Mouse (Mus musculus): ENCODE measurements around the gene Hist2h3c1. TPM values are rescaled to one million over a fixed set of nuclear protein-coding genes. Genes with fewer than 3 reads are reported as not detected.
A peak's percentile ranks its signal among the peaks of the same experiment; 100 is the strongest.
"Not testable (repeated sequence)": the region's sequence is repeated elsewhere in the genome, so short reads cannot be mapped to it uniquely, and the experiment has no call there.

Gene Hist2h3c1
- total and polyA plus RNA-seq, 2 experiments from 2014 or later, result 0.32 TPM; not detected in 1

- Histone ChIP-seq H3K36me3 (ENCODE audit: insufficient read depth, low read length) (no peaks in the 10 kb centered on the region), H3K27ac (ENCODE audit: low read depth, low read length) (no peak overlapping the region), H3K4me1 (ENCODE audit: insufficient read depth, low read length) (no peaks in the 10 kb centered on the region), H3K9me3 (ENCODE audit: low read length) (no peaks in the 10 kb centered on the region), H3K4me2 (ENCODE audit: low read depth, low read length, poor library complexity, severe bottlenecking) (no peak overlapping the region), H3K9ac (replicated peaks; ENCODE audit: low read length, poor library complexity, severe bottlenecking) (no peak overlapping the region), H3K27me3 (ENCODE audit: insufficient read depth, low read length) (0 out of 2 replicates have a peak, but pooled peaks cover under 1% of the 10 kb centered on the region), H3K4me3 (ENCODE audit: low read depth, low read length) (no peak overlapping the region)
- TF ChIP-seq CTCF (IDR thresholded peaks at IDR 0.05), result peak; percentile 47
- ATAC-seq (ENCODE audit: low FRiP score) (no peak), DNase-seq (ENCODE audit: low spot score) (no peak)
- 17% methylated on average over 15 of the region's 15 CpGs for WGBS
Measured at GRCm38 (mm10) chr3:96209242-96209641, 37.2 kb upstream of the Hist2h3c1 start.

- Histone ChIP-seq H3K4me1 (ENCODE audit: insufficient read depth, low read length) (peaks cover 4% of the 10 kb centered on the region; the same call in 1 of the 2 replicates), H3K27ac (ENCODE audit: low read depth, low read length) (peak overlapping the region; percentile 91), H3K4me3 (ENCODE audit: low read depth, low read length) (peak overlapping the region; percentile 51), H3K27me3 (ENCODE audit: insufficient read depth, low read length) (0 out of 2 replicates have a peak, but pooled peaks cover 4% of the 10 kb centered on the region), H3K36me3 (ENCODE audit: insufficient read depth, low read length) (no peaks in the 10 kb centered on the region), H3K9me3 (ENCODE audit: low read length) (no peaks in the 10 kb centered on the region), H3K4me2 (ENCODE audit: low read depth, low read length, poor library complexity, severe bottlenecking) (peak overlapping the region; percentile 64), H3K9ac (replicated peaks; ENCODE audit: low read length, poor library complexity, severe bottlenecking) (peak overlapping the region; percentile 37)
- WGBS, result 0% methylated on average over 12 of the region's 12 CpGs
- peak; percentile 42 for TF ChIP-seq CTCF (IDR thresholded peaks at IDR 0.05)
- DNase-seq (ENCODE audit: low spot score) (peak; percentile 30), ATAC-seq (ENCODE audit: low FRiP score) (peak; percentile 32; the same call in 1 of the 2 replicates)
Measured at GRCm38 (mm10) chr3:96219191-96219641, 27.3 kb upstream of the Hist2h3c1 start.

- H3K9ac ChIP-seq (replicated peaks; ENCODE audit: low read length, poor library complexity, severe bottlenecking), result peak within 1 kb of the TSS; percentile 61
- peak within 1 kb of the TSS; percentile 64 for H3K4me2 ChIP-seq (ENCODE audit: low read depth, low read length, poor library complexity, severe bottlenecking)
- TF ChIP-seq CTCF (IDR thresholded peaks at IDR 0.05), result no peak
- no peaks in the 10 kb centered on the region for H3K36me3 ChIP-seq (ENCODE audit: insufficient read depth, low read length)
- H3K4me3 ChIP-seq (ENCODE audit: low read depth, low read length), result peak within 1 kb of the TSS; percentile 51
- H3K27me3 ChIP-seq (ENCODE audit: insufficient read depth, low read length), result no peaks in the 10 kb centered on the region
- peaks cover 4% of the 10 kb centered on the region; the same call in 1 of the 2 replicates for H3K4me1 ChIP-seq (ENCODE audit: insufficient read depth, low read length)
- WGBS, result 0% methylated on average over 37 of the region's 37 CpGs
- H3K9me3 ChIP-seq (ENCODE audit: low read length), result no peaks in the 10 kb centered on the region
- H3K27ac ChIP-seq (ENCODE audit: low read depth, low read length), result peak within 1 kb of the TSS; percentile 91
- DNase-seq (ENCODE audit: low spot score) (peak; percentile 94), ATAC-seq (ENCODE audit: low FRiP score) (peak; percentile 92)
Measured at GRCm38 (mm10) chr3:96219661-96220130, 26.8 kb upstream of the Hist2h3c1 start, which contains the start of the genes Bola1 and Hist2h2ab. Bola1 (minus strand) TSS chr3:96219709. Hist2h2ab (plus strand) TSS chr3:96219865.

- peak; percentile 17; the same call in 1 of the 2 replicates for ATAC-seq (ENCODE audit: low FRiP score)
- Histone ChIP-seq H3K27ac (ENCODE audit: low read depth, low read length) (peak overlapping the region; percentile 91), H3K9ac (replicated peaks; ENCODE audit: low read length, poor library complexity, severe bottlenecking) (peak overlapping the region; percentile 61), H3K4me2 (ENCODE audit: low read depth, low read length, poor library complexity, severe bottlenecking) (peak overlapping the region; percentile 64), H3K4me3 (ENCODE audit: low read depth, low read length) (peak overlapping the region; percentile 51)
- H3K4me1 ChIP-seq (ENCODE audit: insufficient read depth, low read length); H3K9me3 ChIP-seq (ENCODE audit: low read length); H3K36me3 ChIP-seq (ENCODE audit: insufficient read depth, low read length); H3K27me3 ChIP-seq (ENCODE audit: insufficient read depth, low read length): not testable (repeated sequence)
- DNase-seq (ENCODE audit: low spot score), result peak; percentile 39
- 0% methylated on average over 27 of the region's 47 CpGs for WGBS
- 0 out of 2 replicates have a peak, but pooled peaks have one; percentile 5 for TF ChIP-seq CTCF (IDR thresholded peaks at IDR 0.05)
Measured at GRCm38 (mm10) chr3:96220131-96220764, 26.2 kb upstream of the Hist2h3c1 start.

GRCm38 (mm10) chr3:96220765-96221639, 25.5 kb upstream of the Hist2h3c1 start, which contains the start of the genes Hist2h2ac and Hist2h2be:
Hist2h2ac (minus strand) TSS chr3:96220880.
Hist2h2be (plus strand) TSS chr3:96221119.
- peak; percentile 1; the same call in 1 of the 2 replicates for TF ChIP-seq CTCF (IDR thresholded peaks at IDR 0.05)
- WGBS, result under 1% methylated on average over 43 of the region's 43 CpGs
- ATAC-seq (ENCODE audit: low FRiP score), result peak; percentile 86

More at GRCm38 (mm10) chr3:96220765-96221639, 25.5 kb upstream of the Hist2h3c1 start, which contains the start of the genes Hist2h2ac and Hist2h2be:
- H3K27me3 ChIP-seq (ENCODE audit: insufficient read depth, low read length), result no peaks in the 10 kb centered on the region
- H3K4me1 ChIP-seq (ENCODE audit: insufficient read depth, low read length), result peaks cover 4% of the 10 kb centered on the region; the same call in 1 of the 2 replicates
- H3K9me3 ChIP-seq (ENCODE audit: low read length), result no peaks in the 10 kb centered on the region
- peak within 1 kb of the TSS; percentile 61 for H3K9ac ChIP-seq (replicated peaks; ENCODE audit: low read length, poor library complexity, severe bottlenecking)
- DNase-seq (ENCODE audit: low spot score), result peak; percentile 94
- peak within 1 kb of the TSS; percentile 51 for H3K4me3 ChIP-seq (ENCODE audit: low read depth, low read length)
- H3K27ac ChIP-seq (ENCODE audit: low read depth, low read length), result peak within 1 kb of the TSS; percentile 91
- no peaks in the 10 kb centered on the region for H3K36me3 ChIP-seq (ENCODE audit: insufficient read depth, low read length)
- H3K4me2 ChIP-seq (ENCODE audit: low read depth, low read length, poor library complexity, severe bottlenecking), result peak within 1 kb of the TSS; percentile 64

All from midbrain, postnatal 0 days (tissue).